Mouse (Mus musculus) CH12.LX (cell line): Measurements from ENCODE around the gene Cdh6. TPM values are rescaled to one million over a fixed set of nuclear protein-coding genes. Genes with fewer than 3 reads are reported as not detected.

Experiments
- DNase-seq: peaks from one replicate; pipeline ENCODE4 v3.0.0-alpha.2; 2013; ENCODE audit errors: extremely low read depth
- H3K27ac ChIP-seq: 2 replicates; pipeline ENCODE4 v1.5.1; 2012; ENCODE audit warnings: low read depth, mild to moderate bottlenecking, control low read depth, moderate library complexity; ENCODE audit not compliant: insufficient read depth
- H3K27me3 ChIP-seq: replicated peaks from 2 replicates; pipeline ENCODE3; 2012; ENCODE audit warnings: inconsistent platforms
- H3K36me3 ChIP-seq, 2 experiments: replicated peaks in 1 of 2; 2 replicates each; pipeline versions ENCODE3 to v1.6.1; 2012; ENCODE audit warnings: inconsistent platforms in 1 of 2, low read length in 1 of 2, mild to moderate bottlenecking in 1 of 2, mixed read lengths in 1 of 2, moderate library complexity in 1 of 2; ENCODE audit not compliant: control insufficient read depth in 1 of 2, insufficient read depth in 1 of 2
- H3K4me1 ChIP-seq, 2 experiments: 2 replicates each; pipeline ENCODE4 v1.6.1; 2012; ENCODE audit warnings: inconsistent platforms in 1 of 2, moderate library complexity in 1 of 2; ENCODE audit not compliant: insufficient read depth in 2 of 2, control insufficient read depth in 1 of 2
- H3K4me2 ChIP-seq: 2 replicates; pipeline ENCODE4 v1.6.1; 2012; ENCODE audit warnings: low read depth, mild to moderate bottlenecking, control low read depth; ENCODE audit not compliant: poor library complexity, insufficient read depth, severe bottlenecking
- H3K4me3 ChIP-seq, 3 experiments: fragments of 150-350 bp in 1 of 3; sonication (generic) in 1 of 3; replicated peaks in 1 of 3; 2 replicates each; pipeline versions ENCODE3 to v1.5.1; 2011 to 2012; ENCODE audit warnings: low read depth in 2 of 3, low read length in 2 of 3, mild to moderate bottlenecking in 2 of 3, moderate library complexity in 2 of 3, control low read depth in 1 of 3, improper control_type of control experiment in 1 of 3, inconsistent platforms in 1 of 3, mixed read lengths in 1 of 3; ENCODE audit not compliant: poor library complexity in 1 of 3
- H3K79me2 ChIP-seq: replicated peaks from 2 replicates; pipeline ENCODE4 v1.6.1; 2012; ENCODE audit warnings: mild to moderate bottlenecking, moderate library complexity; ENCODE audit not compliant: control insufficient read depth, poor library complexity, insufficient read depth, severe bottlenecking; ENCODE audit errors: extremely low read depth
- H3K9ac ChIP-seq: 2 replicates; pipeline ENCODE4 v1.6.1; 2012; ENCODE audit warnings: low read depth, mild to moderate bottlenecking, control low read depth, moderate library complexity; ENCODE audit not compliant: insufficient read depth
- H3K9me3 ChIP-seq: replicated peaks from 2 replicates; pipeline ENCODE3; 2012; ENCODE audit warnings: low read length, inconsistent platforms, mixed read lengths
- BHLHE40 ChIP-seq: IDR thresholded peaks from 2 replicates; pipeline ENCODE4 v1.6.1; 2011; ENCODE audit warnings: mild to moderate bottlenecking, low read depth, low read length, improper control_type of control experiment
- CHD1 ChIP-seq: IDR thresholded peaks from 2 replicates; pipeline ENCODE4 v1.6.1; 2012; ENCODE audit warnings: low read depth, low read length, improper control_type of control experiment, inconsistent platforms
- CHD2 ChIP-seq: IDR thresholded peaks from 2 replicates; pipeline ENCODE4 v1.6.1; 2011; ENCODE audit warnings: low read length, improper control_type of control experiment
- CTCF ChIP-seq, 2 experiments: IDR thresholded peaks in 1 of 2; conservative IDR thresholded peaks in 1 of 2; 2 replicates each; pipeline ENCODE4 v1.5.1; 2011 to 2012; ENCODE audit warnings: low read depth in 2 of 2, low read length in 2 of 2, improper control_type of control experiment in 1 of 2, inconsistent platforms in 1 of 2, mild to moderate bottlenecking in 1 of 2, moderate library complexity in 1 of 2
- E2F4 ChIP-seq: IDR thresholded peaks from 2 replicates; pipeline ENCODE4 v1.6.1; 2011; ENCODE audit warnings: low read depth, low read length, improper control_type of control experiment; ENCODE audit not compliant: insufficient replicate concordance
- EP300 ChIP-seq: IDR thresholded peaks from 2 replicates; pipeline ENCODE4 v1.6.1; 2011; ENCODE audit warnings: low read length, improper control_type of control experiment
- HCFC1 ChIP-seq: IDR thresholded peaks from 2 replicates; pipeline ENCODE4 v1.6.1; 2012; ENCODE audit warnings: low read depth, mild to moderate bottlenecking, inconsistent platforms, low read length, improper control_type of control experiment
- KAT2A ChIP-seq: IDR thresholded peaks from 2 replicates; pipeline ENCODE4 v1.6.1; 2012; ENCODE audit warnings: low read length, improper control_type of control experiment, inconsistent platforms; ENCODE audit not compliant: insufficient replicate concordance
- MAFK ChIP-seq: IDR thresholded peaks from 2 replicates; pipeline ENCODE4 v1.6.1; 2011; ENCODE audit warnings: low read length, improper control_type of control experiment; ENCODE audit not compliant: insufficient replicate concordance
- MAZ ChIP-seq: IDR thresholded peaks from 2 replicates; pipeline ENCODE4 v1.6.1; 2012; ENCODE audit warnings: low read depth, mild to moderate bottlenecking, inconsistent platforms, low read length, improper control_type of control experiment, moderate library complexity
- MEF2A ChIP-seq: IDR thresholded peaks from 2 replicates; pipeline ENCODE4 v1.6.1; 2014; ENCODE audit warnings: low read depth, mild to moderate bottlenecking, inconsistent platforms, low read length, improper control_type of control experiment, borderline replicate concordance
- NELFE ChIP-seq: IDR thresholded peaks from 2 replicates; pipeline ENCODE4 v1.6.1; 2011; ENCODE audit warnings: low read depth, low read length, improper control_type of control experiment
- PAX5 ChIP-seq: IDR thresholded peaks from 2 replicates; pipeline ENCODE4 v1.6.1; 2012; ENCODE audit warnings: low read length, inconsistent platforms, mixed read lengths
- POLR2A ChIP-seq: IDR thresholded peaks from 2 replicates; pipeline ENCODE4 v1.6.1; 2011; ENCODE audit warnings: low read depth, mild to moderate bottlenecking, improper control_type of control experiment, low read length
- POLR2AphosphoS2 ChIP-seq: IDR thresholded peaks from 2 replicates; pipeline ENCODE4 v1.6.1; 2011; ENCODE audit warnings: low read depth, low read length, improper control_type of control experiment
- RAD21 ChIP-seq: IDR thresholded peaks from 2 replicates; pipeline ENCODE4 v1.6.1; 2011; ENCODE audit warnings: low read depth, mild to moderate bottlenecking, low read length, improper control_type of control experiment, moderate library complexity
- TBP ChIP-seq: conservative IDR thresholded peaks from 2 replicates; pipeline ENCODE4 v1.6.1; 2011; ENCODE audit warnings: low read depth, low read length, improper control_type of control experiment
- UBTF ChIP-seq: IDR thresholded peaks from 2 replicates; pipeline ENCODE4 v1.6.1; 2012; ENCODE audit warnings: low read depth, mild to moderate bottlenecking, inconsistent platforms, low read length, improper control_type of control experiment, moderate library complexity
- ZNF384 ChIP-seq: IDR thresholded peaks from 2 replicates; pipeline ENCODE4 v1.6.1; 2012; ENCODE audit warnings: low read depth, low read length, improper control_type of control experiment, inconsistent platforms
- dilution Hi-C: fragments of 300-500 bp; cut with MboI; formaldehyde crosslinking; loops from 2 replicates; pipeline ENCODE4 v1.14.3; 2020; ENCODE audit warnings: low sequenced_read_pairs; ENCODE audit not compliant: extremely low pct_unique_long_range_greater_than_20kb, extremely low pct_ligation_motif_present
- in situ Hi-C: fragments of 300-500 bp; cut with MboI; formaldehyde crosslinking; loops from 3 replicates; pipeline ENCODE4 v1.14.3; 2019; ENCODE audit warnings: low sequenced_read_pairs, low pct_ligation_motif_present, low pct_unique_long_range_greater_than_20kb, mixed read lengths
- polyA plus RNA-seq: library from polyadenylated mRNA; unstranded; fragments of >175 nt; gene quantifications from 2 replicates; pipeline ENCODE4 v1.2.1, GENCODE M21; 2012; ENCODE audit warnings: low read depth; ENCODE audit not compliant: insufficient read length
- total RNA-seq, 2 experiments: library from RNA; depleted of rRNA; stranded (reverse); fragments of 300-350 nt in 1 of 2; fragments of >200 nt in 1 of 2; gene quantifications; 2 replicates each; pipeline ENCODE4 v1.2.3; 2012 to 2014

Cdh6 gene
- total and polyA plus RNA-seq, 3 experiments = under 0.01 to 0.13 TPM; not detected in 1

GRCm38 (mm10) chr15:13130246-13130645 lies 43.2 kb downstream of the Cdh6 start:
- no peak for DNase-seq
- in situ Hi-C loops = no loop called here

DNA sequence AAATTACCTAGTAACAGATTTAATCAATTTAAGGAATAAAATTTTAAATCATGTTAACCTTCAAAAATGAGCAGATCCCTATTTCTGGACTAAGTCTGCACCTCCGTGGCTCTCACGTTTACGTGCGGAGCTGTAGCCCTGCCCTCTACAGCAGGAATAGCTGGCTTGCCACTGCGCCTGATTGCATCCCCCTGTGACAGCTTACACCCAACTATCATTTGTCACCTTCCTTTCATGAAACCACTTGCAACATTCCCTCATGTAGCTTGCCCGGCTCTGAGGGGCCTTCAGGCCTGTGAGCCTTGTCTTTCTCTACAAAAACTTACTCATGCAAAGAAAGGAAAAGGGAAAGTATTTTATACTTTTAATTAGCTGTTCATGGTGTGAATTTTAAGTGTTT lies 73.1 kb downstream of the Cdh6 start:
- in situ Hi-C loops = no loop called here
- Histone ChIP-seq H3K27ac (no peak overlapping the region), H3K36me3 (no peaks in the 10 kb centered on the region), H3K4me1 (peaks cover 4 to 11% of the 10 kb centered on the region in 2 experiments), H3K27me3 (no peaks in the 10 kb centered on the region), H3K4me3 (no peak overlapping the region), H3K4me2 (no peak overlapping the region), H3K9me3 (no peaks in the 10 kb centered on the region), H3K9ac (no peak overlapping the region), H3K79me2 (no peaks in the 10 kb centered on the region)
- DNase-seq = no peak
- dilution Hi-C loops = no loop called here
- TF ChIP-seq HCFC1 (no peak), MAFK (no peak), POLR2AphosphoS2 (no peak), TBP (no peak), KAT2A (no peak), NELFE (no peak), ZNF384 (no peak)

More at GRCm38 (mm10) chr15:13130246-13130645, 43.2 kb downstream of the Cdh6 start:
- Histone ChIP-seq H3K4me2 (no peak overlapping the region), H3K4me3 (no peak overlapping the region), H3K9ac (no peak overlapping the region), H3K79me2 (no peaks in the 10 kb centered on the region), H3K4me1 (no peaks in the 10 kb centered on the region), H3K36me3 (no peaks in the 10 kb centered on the region), H3K9me3 (peaks cover 2% of the 10 kb centered on the region), H3K27me3 (no peaks in the 10 kb centered on the region), H3K27ac (no peak overlapping the region)
- TF ChIP-seq CHD2 (no peak), E2F4 (no peak), EP300 (no peak), MAZ (no peak)
- dilution Hi-C loops = no loop called here

DNA sequence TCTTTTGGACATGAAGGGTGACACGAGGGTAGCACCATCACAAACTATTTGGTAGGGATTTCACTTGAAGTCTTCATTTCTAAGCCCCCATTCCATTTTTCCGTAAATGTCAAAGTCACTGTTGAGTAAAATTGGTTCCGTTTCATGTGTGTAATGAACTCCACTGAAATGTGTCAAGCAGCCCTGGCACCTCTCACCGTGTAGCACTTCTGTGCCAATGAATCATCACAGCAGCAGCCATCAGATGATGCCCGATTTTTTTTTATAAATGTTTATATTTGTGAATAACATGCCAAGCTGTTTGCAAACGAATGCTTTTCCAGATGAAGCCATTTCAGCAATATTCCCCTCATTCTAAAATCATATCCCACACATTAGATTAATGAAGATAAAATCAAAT lies 75.6 kb downstream of the Cdh6 start:
- no peaks in the 10 kb centered on the region for H3K79me2 ChIP-seq
- dilution Hi-C loops (no loop called here), in situ Hi-C loops (no loop called here)
- H3K9ac ChIP-seq = no peak overlapping the region
- no peak for TF ChIP-seq CTCF (conservative IDR thresholded peaks at IDR 0.05 in 1 of 2, IDR thresholded peaks at IDR 0.05 in 1 of 2; ENCODE audit: low read depth in 2 of 2, low read length in 2 of 2)
- no peak for TF ChIP-seq PAX5
- no peak for TF ChIP-seq CHD1
- no peak for TF ChIP-seq MEF2A
- TF ChIP-seq NELFE = no peak
- TF ChIP-seq RAD21 = no peak
- no peak for TF ChIP-seq EP300
- no peak for TF ChIP-seq TBP
- no peak for TF ChIP-seq UBTF
- TF ChIP-seq POLR2A = no peak
- TF ChIP-seq BHLHE40 = no peak
- TF ChIP-seq MAZ = no peak
- no peak for DNase-seq
- no peaks in the 10 kb centered on the region for H3K9me3 ChIP-seq
- H3K27ac ChIP-seq = no peak overlapping the region
- H3K4me1 ChIP-seq = peaks cover 5 to 29% of the 10 kb centered on the region in 2 experiments
- H3K4me2 ChIP-seq = no peak overlapping the region
- no peaks in the 10 kb centered on the region for H3K27me3 ChIP-seq
- H3K36me3 ChIP-seq = no peaks in the 10 kb centered on the region
- H3K4me3 ChIP-seq = no peak overlapping the region
